Mouse (Mus musculus): ENCODE measurements around the gene 1700037H04Rik.

Gene 1700037H04Rik

GRCm38 (mm10) chr2:131178828-131179245, 19.0 kb upstream of the 1700037H04Rik start:
- peak; percentile 46 for DNase-seq

- no peak for DNase-seq
These were observed 18.1 kb upstream of the 1700037H04Rik start for GRCm38 (mm10) chr2:131177932-131178331.

GRCm38 (mm10) chr2:131176491-131176890, 16.6 kb upstream of the 1700037H04Rik start:
- peak; percentile 87 for DNase-seq

- DNase-seq, result peak; percentile 36
These were observed 16.0 kb upstream of the 1700037H04Rik start for GRCm38 (mm10) chr2:131175945-131176309.

- DNase-seq, result no peak
These were observed 15.5 kb upstream of the 1700037H04Rik start for GRCm38 (mm10) chr2:131175286-131175944.

- peak; percentile 81 for DNase-seq
These were observed 14.8 kb upstream of the 1700037H04Rik start for GRCm38 (mm10) chr2:131174700-131175099.

GRCm38 (mm10) chr2:131172322-131172721, 12.4 kb upstream of the 1700037H04Rik start:
- DNase-seq, result no peak

GRCm38 (mm10) chr2:131171401-131172104, 11.7 kb upstream of the 1700037H04Rik start:
- DNase-seq, result peak; percentile 81

GRCm38 (mm10) chr2:131170936-131171335, 11.1 kb upstream of the 1700037H04Rik start:
- DNase-seq, result no peak

- no peak for DNase-seq
These were observed 9.0 kb upstream of the 1700037H04Rik start for GRCm38 (mm10) chr2:131168914-131169313.

- DNase-seq, result no peak
These were observed 8.1 kb upstream of the 1700037H04Rik start for GRCm38 (mm10) chr2:131167984-131168383.

GRCm38 (mm10) chr2:131166172-131166571, 6.3 kb upstream of the 1700037H04Rik start:
- no peak for DNase-seq

GRCm38 (mm10) chr2:131163924-131164323, 4.0 kb upstream of the 1700037H04Rik start:
- peak; percentile 73 for DNase-seq

GRCm38 (mm10) chr2:131160671-131161111, 810 bp upstream of the 1700037H04Rik start:
- peak; percentile 60 for DNase-seq

- no peak for DNase-seq
These were observed 380 bp downstream of the 1700037H04Rik start for GRCm38 (mm10) chr2:131159491-131159910.

- no peak for DNase-seq
These were observed 2.9 kb downstream of the 1700037H04Rik start for GRCm38 (mm10) chr2:131156987-131157386.

GRCm38 (mm10) chr2:131154036-131154435, 5.8 kb downstream of the 1700037H04Rik start:
- DNase-seq, result no peak

GRCm38 (mm10) chr2:131152166-131152730, 7.6 kb downstream of the 1700037H04Rik start:
- no peak for DNase-seq

- DNase-seq, result no peak
These were observed 10.7 kb downstream of the 1700037H04Rik start for GRCm38 (mm10) chr2:131149254-131149578.

GRCm38 (mm10) chr2:131148353-131149253, 11.3 kb downstream of the 1700037H04Rik start:
- no peak for DNase-seq

GRCm38 (mm10) chr2:131147043-131147365, 12.9 kb downstream of the 1700037H04Rik start:
- DNase-seq, result no peak

- DNase-seq, result no peak
These were observed 13.5 kb downstream of the 1700037H04Rik start for GRCm38 (mm10) chr2:131146193-131147042.

Measured in kidney, postnatal 14 days (tissue).